14 mouse cellular contexts compared by ENCODE assay signal in genomic region chr7:48909342-48909671, GRCm38 (mm10). TPM values are rescaled to one million over a fixed set of nuclear protein-coding genes. Genes with fewer than 3 reads are reported as not detected.
DNase-seq lines count a peak whose midpoint lies in the region; ATAC-seq and TF ChIP-seq lines count a peak whose summit lies in the region.
"Had no signal": no experiment of that assay in that cellular context is flagged by ENCODE, and none has a peak within 500 bp of the region (broad histone marks: within the 10 kb centered on the region; RNA-seq: fewer than 3 reads in every experiment).

No protein-coding gene starts in this region.

- H3K36me3 ChIP-seq in hindbrain, embryonic 16.5 days (ENCODE audit: control insufficient read depth, insufficient read depth, low read length) = no peaks in the 10 kb centered on the region
- H3K36me3 ChIP-seq in hindbrain, embryonic 12.5 days = no peaks in the 10 kb centered on the region
- no peaks in the 10 kb centered on the region for H3K36me3 ChIP-seq in stomach, embryonic 15.5 days
- no peaks in the 10 kb centered on the region for H3K36me3 ChIP-seq in stomach, postnatal 0 days (ENCODE audit: control insufficient read depth, insufficient read depth, low read length)
- no peaks in the 10 kb centered on the region for H3K36me3 ChIP-seq in forebrain, postnatal 0 days (ENCODE audit: insufficient read depth)
- H3K36me3 ChIP-seq: limb, embryonic 15.5 days; midbrain, embryonic 12.5 days; neural tube, embryonic 12.5 days had no signal

- no peaks in the 10 kb centered on the region for H3K9me3 ChIP-seq in hindbrain, embryonic 16.5 days (ENCODE audit: control insufficient read depth, low read length)
- H3K9me3 ChIP-seq in hindbrain, embryonic 12.5 days (replicated peaks) = no peaks in the 10 kb centered on the region
- no peaks in the 10 kb centered on the region for H3K9me3 ChIP-seq in stomach, embryonic 15.5 days
- no peaks in the 10 kb centered on the region for H3K9me3 ChIP-seq in stomach, postnatal 0 days (ENCODE audit: control insufficient read depth, low read length)
- H3K9me3 ChIP-seq in forebrain, postnatal 0 days (ENCODE audit: low read length) = no peaks in the 10 kb centered on the region
- H3K9me3 ChIP-seq: limb, embryonic 15.5 days; midbrain, embryonic 12.5 days; neural tube, embryonic 12.5 days had no signal

- WGBS in hindbrain, embryonic 16.5 days = 43% methylated on average over 4 of the region's 4 CpGs
- 66% methylated on average over 4 of the region's 4 CpGs for WGBS in hindbrain, embryonic 12.5 days
- 53% methylated on average over 4 of the region's 4 CpGs for WGBS in stomach, embryonic 15.5 days
- 49% methylated on average over 4 of the region's 4 CpGs for WGBS in stomach, postnatal 0 days
- WGBS in forebrain, postnatal 0 days = 29% methylated on average over 4 of the region's 4 CpGs

- H3K4me3 ChIP-seq in hindbrain, embryonic 16.5 days (ENCODE audit: low read length) = no peak overlapping the region
- no peak overlapping the region for H3K4me3 ChIP-seq in hindbrain, embryonic 12.5 days
- H3K4me3 ChIP-seq in stomach, embryonic 15.5 days (replicated peaks) = no peak overlapping the region
- no peak overlapping the region for H3K4me3 ChIP-seq in stomach, postnatal 0 days (ENCODE audit: low read depth, low read length)
- no peak overlapping the region for H3K4me3 ChIP-seq in forebrain, postnatal 0 days (ENCODE audit: low read depth, low read length)
- H3K4me3 ChIP-seq: limb, embryonic 15.5 days; midbrain, embryonic 12.5 days; neural tube, embryonic 12.5 days had no signal

- H3K4me2 ChIP-seq in hindbrain, embryonic 16.5 days (ENCODE audit: low read length) = no peak overlapping the region
- H3K4me2 ChIP-seq in hindbrain, embryonic 12.5 days (replicated peaks) = no peak overlapping the region
- no peak overlapping the region for H3K4me2 ChIP-seq in stomach, embryonic 15.5 days
- H3K4me2 ChIP-seq in stomach, postnatal 0 days (replicated peaks; ENCODE audit: low read depth) = no peak overlapping the region
- no peak overlapping the region for H3K4me2 ChIP-seq in forebrain, postnatal 0 days (ENCODE audit: low read depth)
- H3K4me2 ChIP-seq: limb, embryonic 15.5 days; midbrain, embryonic 12.5 days; neural tube, embryonic 12.5 days had no signal

- H3K9ac ChIP-seq in hindbrain, embryonic 16.5 days (ENCODE audit: low read depth, low read length) = no peak overlapping the region
- no peak overlapping the region for H3K9ac ChIP-seq in hindbrain, embryonic 12.5 days
- no peak overlapping the region for H3K9ac ChIP-seq in stomach, embryonic 15.5 days
- H3K9ac ChIP-seq in stomach, postnatal 0 days (ENCODE audit: low read length) = no peak overlapping the region
- no peak overlapping the region for H3K9ac ChIP-seq in forebrain, postnatal 0 days
- H3K9ac ChIP-seq: limb, embryonic 15.5 days; midbrain, embryonic 12.5 days; neural tube, embryonic 12.5 days had no signal

- peaks cover 9% of the 10 kb centered on the region for H3K4me1 ChIP-seq in hindbrain, embryonic 16.5 days (ENCODE audit: control insufficient read depth, insufficient read depth, low read depth, low read length)
- H3K4me1 ChIP-seq in hindbrain, embryonic 12.5 days = peaks cover 9% of the 10 kb centered on the region; the same call in 1 of the 2 replicates
- no peaks in the 10 kb centered on the region for H3K4me1 ChIP-seq in stomach, embryonic 15.5 days
- no peaks in the 10 kb centered on the region for H3K4me1 ChIP-seq in stomach, postnatal 0 days (replicated peaks; ENCODE audit: control insufficient read depth, insufficient read depth)
- H3K4me1 ChIP-seq in forebrain, postnatal 0 days (ENCODE audit: insufficient read depth) = 0 out of 2 replicates have a peak, but pooled peaks cover 6% of the 10 kb centered on the region
- H3K4me1 ChIP-seq: limb, embryonic 15.5 days had no signal

- TF ChIP-seq CTCF in stomach, postnatal 0 days (IDR thresholded peaks at IDR 0.05; ENCODE audit: low read depth) = no peak
- TF ChIP-seq CTCF in forebrain, postnatal 0 days (IDR thresholded peaks at IDR 0.05; ENCODE audit: low read depth) = no peak

- ATAC-seq in hindbrain, embryonic 16.5 days = peak; percentile 44; the same call in 1 of the 2 replicates
- ATAC-seq in hindbrain, embryonic 12.5 days (ENCODE audit: low FRiP score) = no peak
- no peak for ATAC-seq in stomach, embryonic 15.5 days (ENCODE audit: insufficient read depth, low FRiP score, low read depth)
- ATAC-seq in stomach, postnatal 0 days (ENCODE audit: low FRiP score, low TSS enrichment) = no peak
- peak; percentile 53 for ATAC-seq in forebrain, postnatal 0 days

- H3K27me3 ChIP-seq in hindbrain, embryonic 16.5 days (replicated peaks; ENCODE audit: control insufficient read depth, insufficient read depth, low read length) = no peaks in the 10 kb centered on the region
- no peaks in the 10 kb centered on the region; the same call in 1 of the 2 replicates for H3K27me3 ChIP-seq in hindbrain, embryonic 12.5 days
- no peaks in the 10 kb centered on the region for H3K27me3 ChIP-seq in stomach, embryonic 15.5 days (replicated peaks)
- no peaks in the 10 kb centered on the region for H3K27me3 ChIP-seq in stomach, postnatal 0 days (ENCODE audit: control insufficient read depth, insufficient read depth, low read length)
- no peaks in the 10 kb centered on the region for H3K27me3 ChIP-seq in forebrain, postnatal 0 days (ENCODE audit: insufficient read depth, low read length)
- H3K27me3 ChIP-seq: limb, embryonic 15.5 days; midbrain, embryonic 12.5 days; neural tube, embryonic 12.5 days had no signal

- no peak for DNase-seq in stomach, postnatal 0 days (ENCODE audit: low spot score)
- peak; percentile 35 for DNase-seq in forebrain, postnatal 0 days
- DNase-seq in adrenal gland, postnatal 10 days = no peak
- DNase-seq in frontal cortex, postnatal 10 days (ENCODE audit: low spot score in 2 of 2) = no peak
- DNase-seq: adrenal gland, postnatal 25 days; cerebellum, adult 2 months; kidney, postnatal 10 days; thymus, postnatal 4 days had no signal

- no peak overlapping the region for H3K27ac ChIP-seq in hindbrain, embryonic 16.5 days (ENCODE audit: low read depth, low read length)
- no peak overlapping the region for H3K27ac ChIP-seq in hindbrain, embryonic 12.5 days
- H3K27ac ChIP-seq in stomach, embryonic 15.5 days = 0 out of 2 replicates have a peak overlapping the region, but pooled peaks have one; percentile 40
- H3K27ac ChIP-seq in stomach, postnatal 0 days (replicated peaks) = no peak overlapping the region
- H3K27ac ChIP-seq in forebrain, postnatal 0 days (ENCODE audit: low read depth, low read length) = no peak overlapping the region
- H3K27ac ChIP-seq: limb, embryonic 15.5 days; midbrain, embryonic 12.5 days; neural tube, embryonic 12.5 days had no signal

- TF ChIP-seq EP300 in stomach, postnatal 0 days (optimal IDR thresholded peaks at IDR 0.05) = no peak

RNA-seq across cellular contexts. Expression of gene Nav2, which starts 0.8 kb away (rescaled TPM):
- polyA plus RNA-seq in hindbrain, embryonic 16.5 days (2015; fragmentation: Nextera tagmentation; extraction: Ambion mirVana) = 23.0 and 27.9 TPM in 2 replicates
- polyA plus RNA-seq in hindbrain, embryonic 12.5 days (2016; fragmentation: Nextera tagmentation; extraction: Ambion mirVana) = 24.1 and 25.8 TPM in 2 replicates
- 20.4 and 22.4 TPM in 2 replicates for polyA plus RNA-seq in stomach, embryonic 15.5 days (2015; fragmentation: Nextera tagmentation; extraction: Ambion mirVana)
- polyA plus RNA-seq in stomach, postnatal 0 days (2015; fragmentation: Nextera tagmentation; extraction: Ambion mirVana) = 6.0 TPM in 2 replicates
- 44.0 and 46.9 TPM in 2 replicates for total RNA-seq in forebrain, postnatal 0 days (2014; rRNA removed)
- 8.5 and 16.3 TPM in 2 replicates for polyA plus RNA-seq in forebrain, postnatal 0 days (2015; fragmentation: Nextera tagmentation; extraction: Ambion mirVana)
- 10 to 100 TPM; 12.2 to 25.6 TPM for total RNA-seq in adrenal gland, postnatal 10 days (2021)

RNA-seq across cellular contexts. Expression of gene E2f8, which starts 27.9 kb away (rescaled TPM):
- 2.5 and 3.7 TPM in 2 replicates for polyA plus RNA-seq in hindbrain, embryonic 16.5 days (2015; fragmentation: Nextera tagmentation; extraction: Ambion mirVana)
- 11.1 and 12.0 TPM in 2 replicates for polyA plus RNA-seq in hindbrain, embryonic 12.5 days (2016; fragmentation: Nextera tagmentation; extraction: Ambion mirVana)
- 22.6 and 24.7 TPM in 2 replicates for polyA plus RNA-seq in stomach, embryonic 15.5 days (2015; fragmentation: Nextera tagmentation; extraction: Ambion mirVana)
- 4.5 and 5.0 TPM in 2 replicates for polyA plus RNA-seq in stomach, postnatal 0 days (2015; fragmentation: Nextera tagmentation; extraction: Ambion mirVana)
- 0.92 and 2.0 TPM in 2 replicates for total RNA-seq in forebrain, postnatal 0 days (2014; rRNA removed)
- polyA plus RNA-seq in forebrain, postnatal 0 days (2015; fragmentation: Nextera tagmentation; extraction: Ambion mirVana) = 1.0 and 1.1 TPM in 2 replicates
- 10 to 100 TPM in 1 of 2 experiments, 1 to 10 TPM in 1; 8.4 to 10.1 TPM for total RNA-seq in adrenal gland, postnatal 10 days (2021)

Comparison
In these comparisons a context has a peak if more than half of its experiments do, and no peak if none do; other contexts are left out.
1. ATAC-seq: peak in hindbrain, embryonic 16.5 days (single experiment) and forebrain, postnatal 0 days (single experiment); none in hindbrain, embryonic 12.5 days (single experiment), stomach, embryonic 15.5 days (single experiment) and stomach, postnatal 0 days (single experiment).